In the genomic region with DNA sequence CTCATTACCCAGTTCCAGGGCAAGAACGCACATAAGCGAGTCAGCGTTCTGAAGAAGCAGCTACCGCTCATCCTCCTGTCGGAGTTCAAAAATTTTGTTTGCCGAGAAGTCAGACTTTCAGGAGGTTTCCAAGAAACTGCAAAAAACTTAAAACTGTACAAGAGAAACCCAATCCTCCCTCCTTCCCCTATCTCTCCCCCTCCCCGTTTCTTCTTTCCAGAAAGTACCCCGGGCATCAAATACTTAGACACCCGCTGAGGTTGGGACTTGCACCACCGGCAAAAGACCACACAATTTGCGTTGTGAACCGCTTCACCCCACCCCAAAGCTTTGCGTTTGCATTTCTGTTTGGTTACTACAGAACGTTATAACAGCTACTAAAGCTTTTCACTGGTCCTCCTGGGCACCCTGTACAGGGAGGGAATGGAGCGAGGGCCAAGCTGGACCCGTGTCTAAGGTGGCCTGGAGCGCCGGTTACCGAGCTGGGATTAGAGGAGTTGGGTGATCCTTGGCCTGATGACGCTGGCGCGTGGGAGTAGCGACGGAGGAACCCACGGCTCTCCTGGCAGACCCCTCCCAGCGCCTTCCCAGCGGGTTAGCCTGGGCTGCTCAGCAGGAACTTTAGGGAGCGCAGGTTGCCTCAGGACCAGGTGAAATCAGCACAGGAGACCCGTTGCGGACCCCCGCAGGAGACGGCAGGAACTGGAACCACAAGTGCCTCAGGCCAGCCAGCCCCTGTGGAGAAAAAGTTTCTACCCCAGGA, we compare ENCODE assay signal across 8 mouse cellular contexts. TPM values are rescaled to one million over a fixed set of nuclear protein-coding genes. Genes with fewer than 3 reads are reported as not detected.
A peak's percentile ranks its signal among the peaks of the same experiment; 100 is the strongest.
DNase-seq lines count a peak whose midpoint lies in the region; ATAC-seq and TF ChIP-seq lines count a peak whose summit lies in the region.

No protein-coding gene starts in this region.

- 0 out of 2 replicates have a peak overlapping the region, but pooled peaks have one; percentile 3 for H3K9ac ChIP-seq in forebrain, embryonic 11.5 days (ENCODE audit: low read length)
- H3K9ac ChIP-seq in hindbrain, embryonic 14.5 days = no peak overlapping the region
- H3K9ac ChIP-seq in liver, embryonic 14.5 days (replicated peaks) = no peak overlapping the region

- H3K4me2 ChIP-seq in forebrain, embryonic 11.5 days (ENCODE audit: low read depth, low read length, severe bottlenecking) = peak overlapping the region; percentile 22; the same call in 1 of the 2 replicates
- H3K4me2 ChIP-seq in hindbrain, embryonic 14.5 days (replicated peaks) = peak overlapping the region; percentile 40
- H3K4me2 ChIP-seq in liver, embryonic 14.5 days (ENCODE audit: low read depth) = peak overlapping the region; percentile 49

- TF ChIP-seq POLR2A in thymus, adult 2 months (IDR thresholded peaks at IDR 0.05; ENCODE audit: control insufficient read depth, extremely low read depth, insufficient read depth, low read length, poor library complexity) = no peak
- no peak for TF ChIP-seq POLR2A in small intestine, adult 2 months (IDR thresholded peaks at IDR 0.05; ENCODE audit: low read depth, low read length)

- WGBS in thymus, adult 2 months = 15% methylated on average over 32 of the region's 32 CpGs
- 11% methylated on average over 32 of the region's 32 CpGs for WGBS in forebrain, embryonic 11.5 days
- WGBS in hindbrain, embryonic 14.5 days = 16% methylated on average over 32 of the region's 32 CpGs
- 9% methylated on average over 32 of the region's 32 CpGs for WGBS in liver, embryonic 14.5 days (ENCODE audit: insufficient replicate concordance)
- 16% methylated on average over 32 of the region's 32 CpGs for WGBS in small intestine, adult 2 months

- H3K27me3 ChIP-seq in thymus, adult 2 months (ENCODE audit: control insufficient read depth, insufficient read depth, low read length) = peaks cover 7% of the 10 kb centered on the region
- peaks cover 21% of the 10 kb centered on the region for H3K27me3 ChIP-seq in forebrain, embryonic 11.5 days (ENCODE audit: control insufficient read depth, insufficient read depth, low read length)
- peaks cover 31% of the 10 kb centered on the region; the same call in 1 of the 2 replicates for H3K27me3 ChIP-seq in hindbrain, embryonic 14.5 days (ENCODE audit: control insufficient read depth, insufficient read depth, low read length)
- H3K27me3 ChIP-seq in liver, embryonic 14.5 days (ENCODE audit: control insufficient read depth, insufficient read depth, low read length) = peaks cover 29% of the 10 kb centered on the region
- H3K27me3 ChIP-seq in small intestine, adult 2 months (ENCODE audit: control insufficient read depth, insufficient read depth, low read length) = peaks cover 4% of the 10 kb centered on the region; the same call in 1 of the 2 replicates

- peak; percentile 5 for DNase-seq in thymus, adult 2 months
- DNase-seq in thymus, postnatal 25 days = no peak
- DNase-seq in forebrain, embryonic 11.5 days (ENCODE audit: low spot score) = peak; percentile 59
- DNase-seq in hindbrain, embryonic 14.5 days (ENCODE audit: low spot score) = no peak
- DNase-seq in liver, embryonic 14.5 days (ENCODE audit: low read depth in 3 of 3, low spot score in 3 of 3) = no peak
- no peak for DNase-seq in gastrocnemius, postnatal 25 days
- no peak for DNase-seq in gastrocnemius, postnatal 14 days

- no peak for TF ChIP-seq EP300 in liver, embryonic 14.5 days (IDR thresholded peaks at IDR 0.05; ENCODE audit: low read depth)

- intact Hi-C loops in gastrocnemius, postnatal 14 days (cut with DNase I; ENCODE audit: low total_unique reads) = no loop called here

- peaks cover 4% of the 10 kb centered on the region for H3K4me1 ChIP-seq in thymus, adult 2 months (replicated peaks; ENCODE audit: control insufficient read depth, insufficient read depth, low read length)
- peaks cover 8% of the 10 kb centered on the region; the same call in 1 of the 2 replicates for H3K4me1 ChIP-seq in forebrain, embryonic 11.5 days (replicated peaks; ENCODE audit: control insufficient read depth, insufficient read depth, low read length)
- H3K4me1 ChIP-seq in hindbrain, embryonic 14.5 days (replicated peaks; ENCODE audit: control insufficient read depth, insufficient read depth, low read length) = peaks cover 3% of the 10 kb centered on the region; the same call in 1 of the 2 replicates
- H3K4me1 ChIP-seq in liver, embryonic 14.5 days (replicated peaks; ENCODE audit: control insufficient read depth in 2 of 2, insufficient read depth in 2 of 2, low read length in 1 of 2) = no peaks in the 10 kb centered on the region; a peak in 1 of 4 replicates
- H3K4me1 ChIP-seq in small intestine, adult 2 months (ENCODE audit: control insufficient read depth, insufficient read depth, insufficient read length, low read length) = peaks cover 4% of the 10 kb centered on the region

- no peak for ATAC-seq in forebrain, embryonic 11.5 days (replicated peaks; ENCODE audit: low FRiP score)
- no peak for ATAC-seq in hindbrain, embryonic 14.5 days (ENCODE audit: low FRiP score)
- no peak for ATAC-seq in liver, embryonic 14.5 days (ENCODE audit: insufficient read depth)

- H3K9me3 ChIP-seq in forebrain, embryonic 11.5 days (ENCODE audit: control insufficient read depth, low read length) = no peaks in the 10 kb centered on the region
- H3K9me3 ChIP-seq in hindbrain, embryonic 14.5 days (ENCODE audit: control insufficient read depth, low read length) = no peaks in the 10 kb centered on the region
- H3K9me3 ChIP-seq in liver, embryonic 14.5 days (ENCODE audit: control insufficient read depth, low read length) = no peaks in the 10 kb centered on the region

- H3K4me3 ChIP-seq in thymus, adult 2 months (ENCODE audit: control insufficient read depth, insufficient read depth, low read length) = no peak overlapping the region
- no peak overlapping the region for H3K4me3 ChIP-seq in forebrain, embryonic 11.5 days (ENCODE audit: low read depth, low read length)
- no peak overlapping the region for H3K4me3 ChIP-seq in hindbrain, embryonic 14.5 days (replicated peaks; ENCODE audit: low read length)
- peak overlapping the region; percentile 4 to 20; a peak in 3 of 4 replicates for H3K4me3 ChIP-seq in liver, embryonic 14.5 days (ENCODE audit: insufficient read depth in 1 of 2, low read depth in 2 of 2, low read length in 2 of 2)
- peak overlapping the region; percentile 64 for H3K4me3 ChIP-seq in small intestine, adult 2 months (ENCODE audit: low read depth, low read length)

- no peak overlapping the region for H3K27ac ChIP-seq in thymus, adult 2 months (ENCODE audit: control insufficient read depth, insufficient read depth, low read length)
- H3K27ac ChIP-seq in forebrain, embryonic 11.5 days (ENCODE audit: low read depth, low read length) = no peak overlapping the region
- H3K27ac ChIP-seq in hindbrain, embryonic 14.5 days = no peak overlapping the region
- H3K27ac ChIP-seq in liver, embryonic 14.5 days = no peak overlapping the region
- no peak overlapping the region for H3K27ac ChIP-seq in small intestine, adult 2 months (ENCODE audit: insufficient read depth, low read depth, low read length)

- no peaks in the 10 kb centered on the region for H3K36me3 ChIP-seq in thymus, adult 2 months (ENCODE audit: control insufficient read depth, insufficient read depth, low read length)
- H3K36me3 ChIP-seq in forebrain, embryonic 11.5 days (ENCODE audit: control insufficient read depth, insufficient read depth, low read length) = no peaks in the 10 kb centered on the region
- no peaks in the 10 kb centered on the region for H3K36me3 ChIP-seq in hindbrain, embryonic 14.5 days (replicated peaks; ENCODE audit: control insufficient read depth, insufficient read depth)
- H3K36me3 ChIP-seq in liver, embryonic 14.5 days (replicated peaks; ENCODE audit: control insufficient read depth, insufficient read depth, low read depth) = no peaks in the 10 kb centered on the region
- no peaks in the 10 kb centered on the region for H3K36me3 ChIP-seq in small intestine, adult 2 months (ENCODE audit: control insufficient read depth, insufficient read depth, low read length)

- TF ChIP-seq CTCF in thymus, adult 2 months (IDR thresholded peaks at IDR 0.05; ENCODE audit: borderline replicate concordance, control insufficient read depth, extremely low read depth, insufficient read depth, low read length, poor library complexity) = no peak
- no peak for TF ChIP-seq CTCF in liver, embryonic 14.5 days (IDR thresholded peaks at IDR 0.05; ENCODE audit: low read depth)
- no peak for TF ChIP-seq CTCF in small intestine, adult 2 months (IDR thresholded peaks at IDR 0.05; ENCODE audit: extremely low read depth, insufficient read length, insufficient replicate concordance, low read depth, low read length)

RNA-seq across cellular contexts. Expression of a gene that starts 49.7 kb away (rescaled TPM):
- polyA plus RNA-seq in thymus, adult 2 months (2012; rRNA removed) = 379 and 419 TPM in 2 replicates
- 2,577 and 2,646 TPM in 2 replicates for polyA plus RNA-seq in forebrain, embryonic 11.5 days (2014; fragmentation: Nextera tagmentation; extraction: Ambion mirVana)
- 1,306 and 1,409 TPM in 2 replicates for polyA plus RNA-seq in hindbrain, embryonic 14.5 days (2014; fragmentation: Nextera tagmentation; extraction: Ambion mirVana)
- 192 and 260 TPM in 2 replicates for polyA plus RNA-seq in liver, embryonic 14.5 days (2012; rRNA removed)
- 584 and 624 TPM in 2 replicates for polyA plus RNA-seq in liver, embryonic 14.5 days (2014; fragmentation: Nextera tagmentation; extraction: Ambion mirVana)
- 36.9 and 97.8 TPM in 2 replicates for polyA plus RNA-seq in small intestine, adult 2 months (2012; rRNA removed)
- 100 to 1,000 TPM; 237 to 240 TPM for total RNA-seq in gastrocnemius, postnatal 25 days (2021)
- total RNA-seq in gastrocnemius, postnatal 14 days (2021) = 100 to 1,000 TPM; 334 to 386 TPM

RNA-seq across cellular contexts. Expression of a gene that starts 50.8 kb away (rescaled TPM):
- 16.9 and 17.3 TPM in 2 replicates for polyA plus RNA-seq in thymus, adult 2 months (2012; rRNA removed)
- polyA plus RNA-seq in forebrain, embryonic 11.5 days (2014; fragmentation: Nextera tagmentation; extraction: Ambion mirVana) = 35.9 and 40.9 TPM in 2 replicates
- polyA plus RNA-seq in hindbrain, embryonic 14.5 days (2014; fragmentation: Nextera tagmentation; extraction: Ambion mirVana) = 24.3 and 24.9 TPM in 2 replicates
- 5.0 and 8.0 TPM in 2 replicates for polyA plus RNA-seq in liver, embryonic 14.5 days (2012; rRNA removed)
- 11.0 and 12.0 TPM in 2 replicates for polyA plus RNA-seq in liver, embryonic 14.5 days (2014; fragmentation: Nextera tagmentation; extraction: Ambion mirVana)
- 2.8 and 5.5 TPM in 2 replicates for polyA plus RNA-seq in small intestine, adult 2 months (2012; rRNA removed)
- total RNA-seq in gastrocnemius, postnatal 25 days (2021) = 1 to 10 TPM; 4.8 to 5.5 TPM
- 1 to 10 TPM; 5.1 to 5.4 TPM for total RNA-seq in gastrocnemius, postnatal 14 days (2021)

Comparison
In these comparisons a context has a peak if more than half of its experiments do, and no peak if none do; other contexts are left out.
1. DNase-seq: peak in thymus, adult 2 months (single experiment) and forebrain, embryonic 11.5 days (single experiment); none in thymus, postnatal 25 days (single experiment), hindbrain, embryonic 14.5 days (single experiment), liver, embryonic 14.5 days (0 of 3), gastrocnemius, postnatal 25 days (single experiment) and gastrocnemius, postnatal 14 days (single experiment).
2. H3K4me3 ChIP-seq: peak in liver, embryonic 14.5 days (2 of 2) and small intestine, adult 2 months (single experiment); none in thymus, adult 2 months (single experiment), forebrain, embryonic 11.5 days (single experiment) and hindbrain, embryonic 14.5 days (single experiment).
3. Peak in every context shown above with its lines, with median percentiles within 50 percentile points of each other: H3K4me2 ChIP-seq.